Mouse (Mus musculus): ENCODE data around the gene Ttc39a. TPM values are rescaled to one million over a fixed set of nuclear protein-coding genes. Genes with fewer than 3 reads are reported as not detected.

Ttc39a gene
- polyA plus RNA-seq, 1 experiment from 2014 or later, result 2.5 TPM

GRCm38 (mm10) chr4:109406054-109406485 is 353 bp upstream of the Ttc39a start:
- Histone ChIP-seq H3K9me3 (no peaks in the 10 kb centered on the region), H3K9ac (peak overlapping the region; percentile 78; the same call in 1 of the 2 replicates), H3K27me3 (peaks cover 21% of the 10 kb centered on the region), H3K4me1 (peaks cover 21% of the 10 kb centered on the region), H3K27ac (peak overlapping the region; percentile 53; the same call in 1 of the 2 replicates), H3K4me2 (peak overlapping the region; percentile 100), H3K4me3 (replicated peaks) (peak overlapping the region; percentile 67), H3K36me3 (replicated peaks) (no peaks in the 10 kb centered on the region)
- 9% methylated on average over 3 of the region's 3 CpGs for WGBS
- ATAC-seq (ENCODE audit: low FRiP score), result peak; percentile 70

DNA sequence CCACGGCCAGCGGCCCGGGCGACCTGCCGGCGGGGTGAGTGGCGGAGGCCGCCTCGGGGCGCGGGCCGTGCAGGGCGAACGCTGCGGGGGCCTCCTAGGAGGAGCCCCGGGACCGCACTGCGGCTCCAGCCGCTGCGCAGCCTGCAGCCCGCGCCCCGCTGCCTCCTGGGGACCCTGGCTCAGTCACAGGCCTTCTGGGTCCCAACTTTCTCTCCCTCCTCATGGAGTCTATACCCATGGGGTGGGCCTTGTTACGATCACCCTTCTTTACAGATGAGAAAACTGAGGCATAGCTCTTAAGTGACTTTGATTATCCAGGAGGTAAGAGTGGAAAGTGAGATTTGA is 725 bp downstream of the Ttc39a start:
- Histone ChIP-seq H3K27me3 (peaks cover 21% of the 10 kb centered on the region), H3K27ac (no peak overlapping the region), H3K4me2 (peak overlapping the region; percentile 100), H3K4me1 (peaks cover 21% of the 10 kb centered on the region), H3K9ac (peak overlapping the region; percentile 78), H3K36me3 (replicated peaks) (no peaks in the 10 kb centered on the region), H3K4me3 (replicated peaks) (peak overlapping the region; percentile 67), H3K9me3 (no peaks in the 10 kb centered on the region)
- ATAC-seq (ENCODE audit: low FRiP score), result peak; percentile 24; the same call in 1 of the 2 replicates
- WGBS, result 1% methylated on average over 24 of the region's 24 CpGs

DNA sequence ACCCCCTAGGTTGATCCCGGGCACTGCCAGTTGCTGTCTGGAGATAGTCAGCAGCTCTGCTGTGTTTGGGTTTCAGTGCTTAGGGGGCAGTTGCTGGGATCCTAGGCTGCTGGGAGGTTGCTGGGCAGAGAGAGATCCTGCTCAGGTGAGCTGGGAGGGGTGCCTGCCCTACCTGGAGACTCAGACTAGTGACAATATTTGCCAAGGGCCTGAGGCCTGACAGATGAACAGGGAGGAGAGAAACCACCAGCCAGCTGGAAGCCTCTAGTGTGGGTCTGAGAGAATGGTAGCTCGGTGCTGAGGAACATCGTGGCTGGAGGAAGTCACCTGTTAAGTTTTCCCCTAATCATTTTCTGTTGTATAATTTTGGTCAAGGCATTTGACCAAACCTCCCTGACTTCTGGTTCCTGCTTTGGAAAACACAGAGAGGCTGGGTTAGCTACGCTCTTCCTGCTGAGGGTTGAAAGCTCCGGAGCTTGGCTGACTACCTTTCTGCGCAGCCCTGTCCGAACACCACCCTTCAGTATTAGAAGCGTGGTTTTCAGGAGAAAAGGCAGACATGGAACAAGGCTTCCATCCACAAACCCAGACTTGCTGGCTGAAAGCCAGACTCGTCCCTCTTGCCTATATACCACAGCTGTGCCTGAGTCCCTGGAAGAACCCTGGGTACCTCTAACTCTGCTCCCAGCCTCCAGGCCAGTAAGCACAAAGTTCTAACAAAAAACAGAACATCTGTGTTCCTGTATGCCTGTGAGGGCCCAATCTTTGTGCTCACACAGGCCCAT is 1.5 kb downstream of the Ttc39a start:
- no peaks in the 10 kb centered on the region for H3K9me3 ChIP-seq
- H3K4me1 ChIP-seq, result peaks cover 21% of the 10 kb centered on the region
- H3K9ac ChIP-seq, result no peak overlapping the region
- no peak overlapping the region for H3K4me3 ChIP-seq (replicated peaks)
- ATAC-seq (ENCODE audit: low FRiP score), result no peak
- H3K36me3 ChIP-seq (replicated peaks), result no peaks in the 10 kb centered on the region
- no peak overlapping the region for H3K27ac ChIP-seq
- 88% methylated on average over 9 of the region's 9 CpGs for WGBS
- H3K4me2 ChIP-seq, result peak overlapping the region; percentile 100
- H3K27me3 ChIP-seq, result peaks cover 21% of the 10 kb centered on the region

DNA sequence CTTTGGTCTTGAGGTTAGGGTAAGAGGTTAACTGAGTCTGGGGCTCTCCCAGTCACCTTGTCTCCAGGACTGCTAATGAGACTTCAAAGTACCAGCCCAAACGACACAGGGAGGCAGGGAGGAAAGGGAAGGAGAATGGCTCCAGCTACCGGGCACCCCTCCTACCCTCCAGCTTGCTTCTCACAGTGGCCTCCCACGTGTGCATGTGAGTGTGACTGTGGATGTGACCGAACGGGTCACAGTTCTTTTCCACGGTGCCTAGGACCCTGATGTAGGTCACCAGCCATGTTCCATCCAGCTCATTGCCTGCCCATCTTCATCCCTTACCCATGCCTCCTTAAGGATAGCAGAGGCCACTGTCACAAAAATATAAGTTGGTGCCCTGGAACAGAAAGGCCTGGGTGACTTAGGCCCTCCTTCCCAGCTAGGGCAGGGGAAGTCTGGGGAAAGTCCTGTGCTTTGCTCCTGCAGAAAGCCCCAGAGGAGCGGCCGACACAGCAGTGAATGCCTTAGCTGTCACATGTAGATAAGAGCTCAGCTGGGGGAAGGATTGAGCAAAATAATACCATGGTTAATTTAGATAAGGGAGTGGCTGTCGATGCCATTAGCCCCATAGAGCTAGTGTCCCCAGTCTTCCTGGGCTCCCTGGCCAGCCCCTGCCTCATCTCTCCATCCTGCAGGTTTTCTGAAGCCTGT is 4.4 kb downstream of the Ttc39a start:
- Histone ChIP-seq H3K9ac (no peak overlapping the region), H3K36me3 (replicated peaks) (no peaks in the 10 kb centered on the region), H3K4me1 (peaks cover 16% of the 10 kb centered on the region), H3K27ac (no peak overlapping the region), H3K4me3 (replicated peaks) (no peak overlapping the region), H3K27me3 (peaks cover 17% of the 10 kb centered on the region), H3K4me2 (no peak overlapping the region), H3K9me3 (no peaks in the 10 kb centered on the region)
- ATAC-seq (ENCODE audit: low FRiP score), result no peak
- WGBS, result 77% methylated on average over 9 of the region's 9 CpGs

DNA sequence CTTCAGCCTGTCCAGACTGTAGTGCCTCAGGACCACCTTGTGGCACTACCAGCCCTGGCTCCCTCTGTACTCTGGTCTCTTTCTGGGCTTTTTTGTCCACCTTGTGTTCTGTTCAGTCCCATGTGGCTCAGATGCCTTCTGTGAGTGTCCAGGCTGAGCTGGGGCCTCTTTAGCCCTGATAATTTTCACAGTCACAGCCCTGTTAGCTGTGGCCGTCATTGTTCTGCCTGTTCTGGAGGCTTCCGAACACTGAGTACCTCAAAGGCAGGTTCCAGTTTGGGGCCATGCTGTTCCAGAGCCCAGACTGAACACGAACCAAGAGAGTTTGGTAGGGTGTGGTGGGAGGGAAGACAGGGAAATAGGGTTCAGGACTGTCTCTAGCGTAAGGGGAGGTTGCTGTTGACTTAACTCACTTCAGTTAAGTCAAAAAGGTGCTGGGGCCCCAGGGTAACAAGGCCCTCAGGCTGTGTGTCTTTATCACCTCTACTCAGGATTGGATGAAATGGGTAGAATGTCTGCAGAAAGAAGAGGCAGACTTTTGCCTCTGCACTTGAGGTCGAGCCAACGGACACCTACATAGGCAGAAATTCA is 5.0 kb downstream of the Ttc39a start:
- Histone ChIP-seq H3K9me3 (no peaks in the 10 kb centered on the region), H3K9ac (no peak overlapping the region), H3K4me3 (replicated peaks) (no peak overlapping the region), H3K4me1 (peaks cover 10% of the 10 kb centered on the region), H3K36me3 (replicated peaks) (no peaks in the 10 kb centered on the region), H3K27ac (no peak overlapping the region), H3K27me3 (peaks cover 17% of the 10 kb centered on the region), H3K4me2 (no peak overlapping the region)
- ATAC-seq (ENCODE audit: low FRiP score), result no peak
- 88% methylated on average over 6 of the region's 6 CpGs for WGBS

- Histone ChIP-seq H3K27me3 (peaks cover 11% of the 10 kb centered on the region), H3K27ac (no peak overlapping the region), H3K4me3 (replicated peaks) (no peak overlapping the region), H3K4me2 (no peak overlapping the region), H3K36me3 (replicated peaks) (no peaks in the 10 kb centered on the region), H3K9ac (no peak overlapping the region), H3K9me3 (no peaks in the 10 kb centered on the region), H3K4me1 (peaks cover 3% of the 10 kb centered on the region; the same call in 1 of the 2 replicates)
- 93% methylated on average over 5 of the region's 5 CpGs for WGBS
- no peak for ATAC-seq (ENCODE audit: low FRiP score)
Observed at GRCm38 (mm10) chr4:109412233-109412632, 5.8 kb downstream of the Ttc39a start.

DNA sequence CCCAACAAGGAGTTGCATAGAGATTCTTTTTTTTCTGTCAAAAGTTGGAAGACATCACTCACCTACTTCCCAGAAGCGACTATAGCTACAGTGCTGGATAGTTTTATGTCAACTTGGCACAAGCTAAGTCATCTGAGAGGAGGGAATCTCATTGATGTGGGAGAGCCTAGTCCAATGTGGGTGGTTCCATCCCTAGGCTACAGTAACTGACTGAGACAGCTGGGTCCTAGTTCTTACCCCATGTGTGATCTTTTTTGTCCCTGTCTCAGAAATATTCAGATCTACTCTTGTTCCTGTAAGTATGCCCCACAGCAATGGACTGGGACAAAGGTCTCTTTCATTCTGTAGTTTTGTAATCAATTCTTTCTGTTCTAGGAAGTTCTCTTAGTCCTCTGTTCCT is 11.6 kb downstream of the Ttc39a start:
- no peak overlapping the region for H3K4me2 ChIP-seq
- no peaks in the 10 kb centered on the region for H3K27me3 ChIP-seq
- no peak for ATAC-seq (ENCODE audit: low FRiP score)
- no peak overlapping the region for H3K4me3 ChIP-seq (replicated peaks)
- H3K27ac ChIP-seq, result no peak overlapping the region
- no peaks in the 10 kb centered on the region for H3K9me3 ChIP-seq
- no peak overlapping the region for H3K9ac ChIP-seq
- no peaks in the 10 kb centered on the region for H3K4me1 ChIP-seq
- 83% methylated on average over 1 of the region's 1 CpGs for WGBS
- H3K36me3 ChIP-seq (replicated peaks), result no peaks in the 10 kb centered on the region

- H3K4me3 ChIP-seq (replicated peaks), result no peak overlapping the region
- 0 out of 2 replicates have a peak overlapping the region, but pooled peaks have one; percentile 12 for H3K9ac ChIP-seq
- ATAC-seq (ENCODE audit: low FRiP score), result no peak
- H3K9me3 ChIP-seq, result no peaks in the 10 kb centered on the region
- no peak overlapping the region for H3K4me2 ChIP-seq
- no peaks in the 10 kb centered on the region for H3K27me3 ChIP-seq
- H3K36me3 ChIP-seq (replicated peaks), result no peaks in the 10 kb centered on the region
- WGBS, result 29% methylated on average over 3 of the region's 3 CpGs
- H3K4me1 ChIP-seq, result no peaks in the 10 kb centered on the region
- H3K27ac ChIP-seq, result no peak overlapping the region
Observed at GRCm38 (mm10) chr4:109419017-109419416, 12.6 kb downstream of the Ttc39a start.

- Histone ChIP-seq H3K36me3 (replicated peaks) (no peaks in the 10 kb centered on the region), H3K4me2 (no peak overlapping the region), H3K9ac (no peak overlapping the region), H3K4me1 (no peaks in the 10 kb centered on the region), H3K27ac (no peak overlapping the region), H3K9me3 (no peaks in the 10 kb centered on the region), H3K4me3 (replicated peaks) (no peak overlapping the region), H3K27me3 (no peaks in the 10 kb centered on the region)
- no peak for ATAC-seq (ENCODE audit: low FRiP score)
- WGBS, result 87% methylated on average over 4 of the region's 4 CpGs
Observed at GRCm38 (mm10) chr4:109419563-109419962, 13.1 kb downstream of the Ttc39a start.

DNA sequence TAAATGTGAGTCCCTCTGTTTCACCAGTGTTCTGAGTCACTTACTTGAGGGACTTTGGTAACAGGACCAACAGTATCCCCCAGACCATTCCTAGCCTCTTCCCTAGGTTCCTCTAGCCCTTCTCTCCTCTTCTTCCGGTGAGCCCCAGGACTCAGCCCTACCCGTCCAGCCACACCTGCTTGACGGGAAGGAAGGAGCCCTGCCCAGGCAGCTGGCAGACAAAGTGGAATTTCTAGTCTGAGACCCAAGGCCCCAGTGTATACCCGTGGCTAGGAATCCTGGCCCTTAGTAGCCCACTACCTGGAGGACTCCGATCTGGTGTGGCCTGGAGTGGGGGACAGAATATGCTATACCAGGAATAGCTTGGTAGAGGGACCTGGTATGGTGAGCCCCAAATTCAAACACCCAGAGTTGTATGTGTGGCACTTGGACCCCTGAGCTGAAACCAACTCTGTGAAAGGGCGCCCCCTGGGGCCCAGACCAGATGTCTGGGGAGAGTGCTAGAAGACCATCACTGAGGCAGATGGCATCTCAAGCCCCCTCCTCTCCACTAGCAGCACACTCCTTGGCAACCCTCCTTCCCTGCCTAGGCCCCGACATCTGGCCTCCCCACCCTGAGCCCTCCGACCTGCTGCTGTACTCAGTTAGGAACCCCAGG is 13.8 kb downstream of the Ttc39a start:
- WGBS, result 71% methylated on average over 8 of the region's 8 CpGs
- no peak overlapping the region for H3K4me2 ChIP-seq
- ATAC-seq (ENCODE audit: low FRiP score), result no peak
- H3K36me3 ChIP-seq (replicated peaks), result no peaks in the 10 kb centered on the region
- no peaks in the 10 kb centered on the region for H3K27me3 ChIP-seq
- H3K4me1 ChIP-seq, result no peaks in the 10 kb centered on the region
- no peak overlapping the region for H3K9ac ChIP-seq
- no peak overlapping the region for H3K4me3 ChIP-seq (replicated peaks)
- H3K27ac ChIP-seq, result no peak overlapping the region
- no peaks in the 10 kb centered on the region for H3K9me3 ChIP-seq

GRCm38 (mm10) chr4:109421608-109422007 is 15.2 kb downstream of the Ttc39a start:
- no peak overlapping the region for H3K9ac ChIP-seq
- no peaks in the 10 kb centered on the region for H3K9me3 ChIP-seq
- H3K27me3 ChIP-seq, result no peaks in the 10 kb centered on the region
- no peak overlapping the region for H3K4me3 ChIP-seq (replicated peaks)
- WGBS, result 92% methylated on average over 7 of the region's 7 CpGs
- H3K4me1 ChIP-seq, result no peaks in the 10 kb centered on the region
- no peak overlapping the region for H3K27ac ChIP-seq
- ATAC-seq (ENCODE audit: low FRiP score), result no peak
- H3K36me3 ChIP-seq (replicated peaks), result no peaks in the 10 kb centered on the region
- H3K4me2 ChIP-seq, result no peak overlapping the region

DNA sequence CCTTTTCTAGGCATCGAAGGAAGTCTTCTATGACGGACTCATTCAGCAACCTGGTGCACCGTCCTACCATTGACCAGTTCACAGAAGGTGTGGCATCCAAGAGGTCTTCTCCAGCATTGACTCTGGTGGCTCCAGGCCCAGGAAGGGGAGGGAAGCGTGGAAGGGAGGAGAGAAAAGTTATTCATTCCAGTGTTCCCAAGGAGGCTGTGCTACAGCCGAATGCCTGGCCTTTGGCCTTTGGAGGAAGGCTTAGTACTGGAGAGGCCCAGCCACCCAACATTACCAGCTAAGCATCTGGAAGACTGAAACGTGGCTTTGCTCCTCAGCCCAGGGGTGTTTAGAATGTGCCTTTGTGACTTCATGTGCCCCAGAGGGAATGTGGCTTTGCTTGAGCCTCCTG is 16.0 kb downstream of the Ttc39a start:
- H3K4me1 ChIP-seq, result no peaks in the 10 kb centered on the region
- H3K4me2 ChIP-seq, result no peak overlapping the region
- no peaks in the 10 kb centered on the region for H3K36me3 ChIP-seq (replicated peaks)
- no peak overlapping the region for H3K27ac ChIP-seq
- no peak overlapping the region for H3K4me3 ChIP-seq (replicated peaks)
- no peak for ATAC-seq (ENCODE audit: low FRiP score)
- no peaks in the 10 kb centered on the region for H3K27me3 ChIP-seq
- 81% methylated on average over 6 of the region's 6 CpGs for WGBS
- H3K9ac ChIP-seq, result no peak overlapping the region
- no peaks in the 10 kb centered on the region for H3K9me3 ChIP-seq

Measured in forebrain, embryonic 12.5 days (tissue).